Mouse (Mus musculus) heart, embryonic 10.5 days (tissue): ENCODE data around the gene 2410137M14Rik. TPM values are rescaled to one million over a fixed set of nuclear protein-coding genes. Genes with fewer than 3 reads are reported as not detected.

Experiments
- DNase-seq: peaks from one replicate; pipeline ENCODE4 v3.0.0-alpha.2; 2017; ENCODE audit warnings: low spot score
- H3K27ac ChIP-seq: fragments of 300-500 bp; sonication (generic); 2 replicates; pipeline ENCODE4 v1.5.1; 2016; ENCODE audit warnings: mild to moderate bottlenecking
- H3K27me3 ChIP-seq: fragments of 300-500 bp; sonication (generic); 2 replicates; pipeline ENCODE4 v1.6.1; 2016; ENCODE audit warnings: mild to moderate bottlenecking; ENCODE audit not compliant: poor library complexity, insufficient read depth, severe bottlenecking
- H3K36me3 ChIP-seq: fragments of 300-500 bp; sonication (generic); 2 replicates; pipeline ENCODE4 v1.6.1; 2016; ENCODE audit warnings: mild to moderate bottlenecking, moderate library complexity
- H3K4me1 ChIP-seq: fragments of 300-500 bp; sonication (generic); 2 replicates; pipeline ENCODE4 v1.6.1; 2016; ENCODE audit warnings: mild to moderate bottlenecking
- H3K4me3 ChIP-seq: fragments of 300-500 bp; sonication (generic); 2 replicates; pipeline ENCODE4 v1.5.1; 2016; ENCODE audit warnings: mild to moderate bottlenecking, moderate library complexity
- H3K9me3 ChIP-seq: fragments of 300-500 bp; sonication (generic); 2 replicates; pipeline ENCODE4 v1.6.1; 2016; ENCODE audit warnings: mild to moderate bottlenecking, moderate library complexity
- WGBS: fragments of 180-500 bp; shearing (Covaris S2); methylation state at CpG from one replicate; pipeline ENCODE4 v1.1.7; 2016; 5-methylcytosine and 5-hydroxymethylcytosine counted together
- polyA plus RNA-seq: library from polyadenylated mRNA; unstranded; fragments of >200 nt; fragmentation: Nextera tagmentation; extraction: Ambion mirVana; gene quantifications from 2 replicates; pipeline ENCODE4 v1.2.1, GENCODE M21; 2016

Gene 2410137M14Rik
- polyA plus RNA-seq, 1 experiment from 2014 or later: 0.19 TPM

DNA sequence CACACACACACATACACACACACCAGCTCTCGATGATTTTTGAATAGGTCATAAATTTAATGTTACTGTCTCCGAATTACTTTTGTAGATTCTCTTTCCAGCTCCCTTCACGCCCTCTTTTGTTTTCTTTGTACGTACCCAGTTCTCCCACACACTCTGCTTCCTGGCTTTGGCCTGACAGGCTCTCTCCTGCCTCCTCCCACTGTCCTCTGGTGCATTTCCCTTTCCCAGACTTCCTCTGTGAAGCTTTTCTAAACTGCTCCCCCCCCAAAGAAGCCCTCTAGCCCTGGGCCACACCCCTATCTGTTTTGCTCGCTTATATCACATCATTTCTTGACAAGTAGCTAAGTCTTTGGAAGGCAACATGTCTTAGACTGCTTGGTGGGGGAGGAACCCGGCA is 50.8 kb downstream of the 2410137M14Rik start:
- WGBS: 68% methylated on average over 6 of the region's 6 CpGs

DNA sequence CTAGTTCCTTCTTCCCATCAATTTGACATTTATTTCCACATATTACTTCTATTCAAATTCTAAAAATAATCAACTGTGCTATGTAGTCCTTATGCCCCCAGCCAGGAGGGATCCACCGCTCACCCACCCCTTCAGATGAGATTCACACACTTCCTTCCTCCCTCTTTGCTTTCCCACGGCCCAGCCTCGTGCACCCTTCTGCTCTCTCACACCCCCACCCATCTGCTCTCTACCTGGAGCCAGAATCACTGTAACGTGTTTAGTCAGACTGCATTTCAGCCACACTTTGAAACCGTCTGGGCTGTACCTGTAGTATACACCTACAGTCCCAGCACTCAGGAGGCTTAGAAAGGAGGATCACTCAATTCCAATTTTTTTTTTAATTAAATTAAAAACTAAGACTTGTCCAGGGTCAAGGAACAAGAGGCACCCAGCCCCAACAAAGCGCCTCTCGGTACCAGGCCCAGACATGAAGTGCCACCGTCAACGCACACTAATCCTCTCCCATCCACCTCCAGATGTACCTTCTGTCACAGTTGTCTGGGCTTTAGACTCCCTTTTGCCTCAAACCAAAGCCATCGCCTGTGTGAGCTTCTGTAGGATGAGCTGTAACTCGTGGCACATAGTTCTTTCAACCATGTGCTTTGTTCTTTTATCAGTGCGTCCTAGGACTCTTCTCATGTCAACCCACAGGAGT is 51.7 kb downstream of the 2410137M14Rik start:
- peak; percentile 70 for DNase-seq
- Histone ChIP-seq H3K9me3 (no peaks in the 10 kb centered on the region), H3K4me3 (no peak overlapping the region), H3K36me3 (no peaks in the 10 kb centered on the region), H3K27me3 (peaks cover 8% of the 10 kb centered on the region; the same call in 1 of the 2 replicates), H3K27ac (no peak overlapping the region), H3K4me1 (no peaks in the 10 kb centered on the region)
- WGBS: 70% methylated on average over 12 of the region's 12 CpGs

More for the DNA sequence above, 50.8 kb downstream of the 2410137M14Rik start:
- DNase-seq: no peak
- H3K27me3 ChIP-seq: peaks cover 8% of the 10 kb centered on the region; the same call in 1 of the 2 replicates
- H3K4me1 ChIP-seq: no peaks in the 10 kb centered on the region
- H3K27ac ChIP-seq: no peak overlapping the region
- no peaks in the 10 kb centered on the region for H3K36me3 ChIP-seq
- H3K4me3 ChIP-seq: no peak overlapping the region
- H3K9me3 ChIP-seq: no peaks in the 10 kb centered on the region

Other genes starting within 250 kb of the 2410137M14Rik start
- gene H2-M10.5, start 208.3 kb downstream of the 2410137M14Rik start, polyA plus RNA-seq: not detected in 2 replicates
- not detected in 2 replicates for gene H2-M10.6, start 169.1 kb downstream of the 2410137M14Rik start, polyA plus RNA-seq
- 27.1 and 30.4 TPM in 2 replicates for gene Trim26, start 144.1 kb downstream of the 2410137M14Rik start, polyA plus RNA-seq
- gene Trim15, start 114.0 kb downstream of the 2410137M14Rik start, polyA plus RNA-seq: 0.20 TPM in 1 of 2 replicates, not detected in the other
- 18.6 and 21.5 TPM in 2 replicates for gene Trim10, start 111.7 kb downstream of the 2410137M14Rik start, polyA plus RNA-seq
- not detected in 2 replicates for gene Trim40, start 91.1 kb downstream of the 2410137M14Rik start, polyA plus RNA-seq
- gene Trim31, start 83.1 kb downstream of the 2410137M14Rik start, polyA plus RNA-seq: not detected in 2 replicates
- gene Rnf39, start 38.3 kb downstream of the 2410137M14Rik start, polyA plus RNA-seq: not detected in 2 replicates
- gene Ppp1r11, start 29.5 kb downstream of the 2410137M14Rik start, polyA plus RNA-seq: 98.8 and 121 TPM in 2 replicates
- gene Znrd1, start 22.7 kb downstream of the 2410137M14Rik start, polyA plus RNA-seq: 45.2 and 55.4 TPM in 2 replicates
- gene Znrd1as, start 22.6 kb downstream of the 2410137M14Rik start, polyA plus RNA-seq: 7.7 and 10.3 TPM in 2 replicates
- gene H2-M5, start 8.3 kb upstream of the 2410137M14Rik start, polyA plus RNA-seq: 0.27 and 0.39 TPM in 2 replicates
- gene Zfp57, start 19.9 kb upstream of the 2410137M14Rik start, polyA plus RNA-seq: 65.9 and 84.5 TPM in 2 replicates
- gene Mog, start 42.2 kb upstream of the 2410137M14Rik start, polyA plus RNA-seq: 0.10 and 0.14 TPM in 2 replicates
- 5.8 and 9.6 TPM in 2 replicates for gene Gabbr1, start 64.7 kb upstream of the 2410137M14Rik start, polyA plus RNA-seq
- gene Olfr90, start 107.3 kb upstream of the 2410137M14Rik start, polyA plus RNA-seq: not detected in 2 replicates
- 0.15 TPM in 1 of 2 replicates, not detected in the other for gene Olfr91, start 117.0 kb upstream of the 2410137M14Rik start, polyA plus RNA-seq
- not detected in 2 replicates for gene Olfr92, start 138.9 kb upstream of the 2410137M14Rik start, polyA plus RNA-seq
- gene Olfr93, start 180.3 kb upstream of the 2410137M14Rik start, polyA plus RNA-seq: not detected in 2 replicates
- gene Ubd, start 212.7 kb upstream of the 2410137M14Rik start, polyA plus RNA-seq: not detected in 2 replicates
- not detected in 2 replicates for gene Olfr94, start 219.8 kb upstream of the 2410137M14Rik start, polyA plus RNA-seq
- gene Olfr95, start 231.9 kb upstream of the 2410137M14Rik start, polyA plus RNA-seq: not detected in 2 replicates
- not detected in 2 replicates for gene Olfr96, start 238.9 kb upstream of the 2410137M14Rik start, polyA plus RNA-seq